Mouse (Mus musculus): ENCODE measurements around the gene Wipf2. TPM values are rescaled to one million over a fixed set of nuclear protein-coding genes. Genes with fewer than 3 reads are reported as not detected.
"Not testable (repeated sequence)": the region's sequence is repeated elsewhere in the genome, so short reads cannot be mapped to it uniquely, and the experiment has no call there.

Gene Wipf2
- total RNA-seq, 2 experiments from 2014 or later = 8.2 to 9.4 TPM

- no peak for ATAC-seq (replicated peaks; ENCODE audit: low FRiP score, poor library complexity, severe bottlenecking)
These were observed 64.9 kb downstream of the Wipf2 start for GRCm38 (mm10) chr11:98928186-98928893.

GRCm38 (mm10) chr11:98929503-98929902 lies 66.1 kb downstream of the Wipf2 start:
- no peak for ATAC-seq (replicated peaks; ENCODE audit: low FRiP score, poor library complexity, severe bottlenecking)

DNA sequence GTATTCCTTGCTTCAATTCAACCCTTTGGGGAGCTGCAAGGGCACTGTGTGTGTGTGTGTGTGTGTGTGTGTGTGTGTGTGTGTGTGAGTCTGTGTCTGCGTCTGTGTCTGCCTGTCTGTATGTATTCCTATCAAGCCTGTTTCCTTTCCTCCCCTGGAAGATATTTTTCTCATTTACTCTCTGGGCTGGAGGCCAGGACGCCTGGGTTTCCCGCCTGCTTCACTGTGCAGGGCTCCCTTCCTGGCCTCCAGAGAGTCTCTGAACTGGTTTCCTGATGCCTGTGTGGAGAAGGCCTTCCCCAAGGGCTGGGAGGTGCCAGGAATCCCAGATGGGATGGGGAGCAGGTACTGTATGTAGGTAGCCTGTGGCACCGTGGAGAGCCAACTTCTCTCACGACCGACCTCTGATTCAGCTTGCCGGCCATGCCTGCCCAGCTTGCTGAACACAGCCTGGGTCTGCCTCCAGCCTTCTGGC lies 66.7 kb downstream of the Wipf2 start:
- no peak for ATAC-seq (replicated peaks; ENCODE audit: low FRiP score, poor library complexity, severe bottlenecking)

DNA sequence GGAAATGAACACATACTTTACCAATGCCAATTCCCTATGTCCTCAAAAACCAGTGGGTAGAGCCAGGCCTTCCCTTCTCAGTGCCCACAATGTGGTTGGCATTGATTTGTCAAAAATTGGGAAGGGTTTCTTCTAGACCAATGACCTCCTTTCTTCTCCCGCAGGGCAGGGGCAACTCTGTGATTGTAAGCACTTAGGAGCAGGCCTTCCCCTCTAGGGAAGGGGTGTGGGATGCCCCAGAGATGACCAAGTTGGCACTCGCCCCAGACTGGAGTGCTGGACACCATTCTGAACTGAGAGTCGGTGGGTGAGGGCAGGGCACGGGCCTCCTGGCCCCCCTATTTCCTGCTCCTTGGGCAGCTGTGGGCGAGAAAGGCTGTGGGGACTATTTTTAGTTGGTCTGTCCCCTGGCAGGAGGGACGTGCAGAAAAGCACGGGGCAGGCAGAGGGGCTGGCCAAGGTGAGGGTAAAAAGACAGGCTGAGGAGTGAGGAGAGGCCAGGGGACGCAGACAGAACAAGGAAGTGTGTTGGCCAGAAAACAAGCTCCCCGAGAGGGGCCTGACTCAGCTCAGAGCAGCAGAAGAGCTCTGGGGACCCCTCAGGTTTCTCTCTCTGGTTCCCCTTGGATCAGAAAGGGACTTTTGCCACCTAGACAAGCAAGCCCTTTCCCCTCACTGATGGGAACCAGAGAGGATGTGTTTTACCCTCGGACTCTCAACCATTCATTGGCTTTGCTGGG lies 67.5 kb downstream of the Wipf2 start:
- ATAC-seq (replicated peaks; ENCODE audit: low FRiP score, poor library complexity, severe bottlenecking) = no peak

DNA sequence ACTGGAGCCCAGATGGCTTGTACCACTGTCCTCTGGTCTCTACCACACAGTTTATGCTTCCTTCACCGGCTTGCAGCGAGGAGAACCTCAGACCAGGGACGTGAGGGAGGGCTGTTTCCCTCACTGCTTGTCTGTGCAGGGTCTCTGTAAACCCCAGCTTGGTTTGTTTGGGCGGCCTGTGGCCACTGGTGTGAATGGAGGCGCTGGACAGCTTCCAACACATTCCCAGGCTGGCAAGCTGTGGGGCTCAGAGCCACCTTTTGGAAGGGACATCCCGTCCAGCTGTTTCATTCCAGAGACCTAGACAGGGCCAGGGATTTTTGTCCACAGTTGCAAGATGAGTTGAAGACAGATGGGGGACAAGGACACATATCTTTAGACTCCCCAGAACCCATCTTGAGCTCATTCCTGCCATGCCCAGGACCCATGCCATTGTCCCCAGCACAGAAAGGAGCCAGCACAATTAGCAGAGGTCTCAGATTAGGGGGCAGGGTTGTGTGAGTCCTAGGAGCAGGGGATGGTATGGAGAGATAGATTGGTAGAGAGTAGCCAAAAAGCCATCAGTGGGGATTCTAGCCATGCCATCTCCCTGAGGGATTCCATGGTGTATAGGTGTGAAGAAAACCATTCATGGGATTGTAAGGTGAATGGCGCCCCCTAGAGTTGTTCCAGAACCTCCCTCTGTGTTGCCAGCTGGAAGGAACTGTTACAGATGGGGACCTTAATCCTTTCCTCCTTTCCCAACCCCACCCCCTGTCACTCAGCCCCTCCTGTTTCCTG lies 68.3 kb downstream of the Wipf2 start:
- no peak for ATAC-seq (replicated peaks; ENCODE audit: low FRiP score, poor library complexity, severe bottlenecking)

GRCm38 (mm10) chr11:98932293-98933091 lies 69.1 kb downstream of the Wipf2 start:
- no peak for ATAC-seq (replicated peaks; ENCODE audit: low FRiP score, poor library complexity, severe bottlenecking)

DNA sequence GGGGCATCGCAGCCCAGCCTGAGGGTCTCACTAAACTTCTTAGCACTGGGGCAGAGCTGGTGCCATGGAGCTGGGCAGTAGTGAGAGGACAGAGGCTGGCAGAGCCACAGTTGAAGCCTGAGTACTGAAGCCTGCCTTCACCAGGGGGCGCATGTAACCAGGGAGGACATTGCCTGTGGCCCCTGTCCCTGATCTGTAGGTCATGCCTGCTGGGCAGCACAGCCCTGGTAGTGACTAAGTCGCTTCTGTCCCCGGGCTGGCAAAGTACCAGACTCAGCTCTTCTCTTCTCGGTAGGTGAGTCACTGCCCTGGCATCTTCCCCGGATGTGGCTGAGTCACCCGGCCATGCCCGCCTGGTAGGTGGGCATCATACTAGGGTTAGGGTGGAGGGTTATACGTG lies 69.7 kb downstream of the Wipf2 start:
- ATAC-seq (replicated peaks; ENCODE audit: low FRiP score, poor library complexity, severe bottlenecking) = no peak

DNA sequence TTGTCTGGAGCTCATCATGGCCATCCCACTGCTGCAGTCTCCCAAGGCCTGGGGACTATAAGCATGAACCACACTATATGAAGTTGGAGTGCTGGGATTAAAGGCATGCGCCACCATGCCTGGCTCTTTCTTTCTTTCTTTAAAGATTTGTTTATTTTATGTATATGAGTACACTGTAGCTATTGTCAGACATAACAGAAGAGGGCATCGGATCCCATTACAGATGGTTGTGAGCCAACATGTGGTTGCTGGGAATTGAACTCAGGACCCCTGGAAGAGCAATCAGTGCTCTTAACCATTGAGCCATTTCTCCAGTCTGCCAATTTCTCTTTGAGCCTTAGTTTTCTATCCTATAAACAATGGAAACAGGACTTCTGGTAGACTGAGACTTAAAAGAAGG lies 70.4 kb downstream of the Wipf2 start:
- not testable (repeated sequence) for ATAC-seq (replicated peaks; ENCODE audit: low FRiP score, poor library complexity, severe bottlenecking)

- ATAC-seq (replicated peaks; ENCODE audit: low FRiP score, poor library complexity, severe bottlenecking) = no peak
These were observed 70.9 kb downstream of the Wipf2 start for GRCm38 (mm10) chr11:98934367-98934766.

DNA sequence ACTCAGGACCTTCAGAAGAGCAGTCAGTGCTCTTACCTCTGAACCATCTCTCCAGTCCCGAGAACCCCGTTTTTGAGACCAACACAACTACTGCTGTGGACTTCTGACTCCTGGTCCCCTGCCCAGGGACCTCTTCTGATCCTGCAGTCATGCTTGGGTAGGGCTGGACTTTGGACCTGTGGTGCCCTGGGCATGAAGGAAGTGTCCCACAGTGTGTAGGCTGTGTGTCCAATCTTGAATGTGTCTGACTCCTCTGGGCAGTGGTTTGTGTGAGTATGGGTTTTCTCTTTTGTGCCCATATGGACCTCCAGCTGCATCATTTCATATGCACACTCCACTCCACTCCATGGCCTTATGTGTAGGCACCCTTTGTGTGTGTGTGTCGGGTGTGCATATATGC lies 71.7 kb downstream of the Wipf2 start:
- ATAC-seq (replicated peaks; ENCODE audit: low FRiP score, poor library complexity, severe bottlenecking) = no peak

GRCm38 (mm10) chr11:98936170-98936569 lies 72.7 kb downstream of the Wipf2 start:
- no peak for ATAC-seq (replicated peaks; ENCODE audit: low FRiP score, poor library complexity, severe bottlenecking)

- no peak for ATAC-seq (replicated peaks; ENCODE audit: low FRiP score, poor library complexity, severe bottlenecking)
These were observed 73.4 kb downstream of the Wipf2 start for GRCm38 (mm10) chr11:98936606-98937409.

DNA sequence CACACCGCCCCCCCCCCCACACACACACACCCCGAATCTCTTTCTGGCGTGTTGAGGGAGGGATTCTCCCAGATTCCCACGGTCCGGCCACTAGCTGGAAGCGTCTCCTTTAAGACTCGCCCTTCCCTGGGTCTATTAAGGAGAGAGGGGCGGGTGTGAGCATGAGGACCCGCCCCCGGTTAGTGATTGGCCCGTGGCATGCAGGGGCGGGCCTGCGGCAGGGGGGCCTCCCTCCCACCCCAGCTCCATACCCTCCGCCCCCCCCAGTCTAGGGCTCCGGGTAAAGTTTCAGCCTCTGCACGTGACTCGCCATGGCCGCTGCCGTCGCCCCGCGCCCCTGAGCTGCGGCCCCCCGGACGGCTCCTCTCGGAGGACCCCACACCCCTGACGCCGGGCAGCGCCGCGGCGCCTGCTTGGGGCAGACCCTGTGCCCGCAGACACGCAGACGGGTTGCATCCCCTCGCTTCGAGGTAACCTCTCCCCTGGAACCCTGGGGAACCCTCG lies 74.0 kb downstream of the Wipf2 start:
- 0 out of 2 replicates have a peak, but pooled peaks have one; percentile 32 for ATAC-seq (replicated peaks; ENCODE audit: low FRiP score, poor library complexity, severe bottlenecking)

- ATAC-seq (replicated peaks; ENCODE audit: low FRiP score, poor library complexity, severe bottlenecking) = no peak
These were observed 74.7 kb downstream of the Wipf2 start for GRCm38 (mm10) chr11:98937914-98938694.

- no peak for ATAC-seq (replicated peaks; ENCODE audit: low FRiP score, poor library complexity, severe bottlenecking)
These were observed 75.3 kb downstream of the Wipf2 start for GRCm38 (mm10) chr11:98938701-98939083.

- no peak for ATAC-seq (replicated peaks; ENCODE audit: low FRiP score, poor library complexity, severe bottlenecking)
These were observed 75.9 kb downstream of the Wipf2 start for GRCm38 (mm10) chr11:98939084-98939952.

Measured in erythroblast, adult 5-6 weeks (primary cell).